In genomic region chr1:173905885-173906284, GRCm38 (mm10) we compare ENCODE assay signal across 3 mouse cellular contexts. TPM values are rescaled to one million over a fixed set of nuclear protein-coding genes. Genes with fewer than 3 reads are reported as not detected.
"Had no signal": no experiment of that assay in that cellular context is flagged by ENCODE, and none has a peak within 500 bp of the region (broad histone marks: within the 10 kb centered on the region; RNA-seq: fewer than 3 reads in every experiment).

No protein-coding gene starts in this region.

RNA-seq across cellular contexts. Expression of gene Ifi211, which starts 7.0 kb away (rescaled TPM):
- total RNA-seq: midbrain, postnatal 0 days had no signal
- polyA plus RNA-seq: neural tube, embryonic 14.5 days had no signal

RNA-seq across cellular contexts. Expression of gene Ifi203, which starts 36.6 kb away (rescaled TPM):
- polyA plus RNA-seq: midbrain, embryonic 11.5 days had no signal
